8 mouse cellular contexts compared by ENCODE assay signal in the genomic region with DNA sequence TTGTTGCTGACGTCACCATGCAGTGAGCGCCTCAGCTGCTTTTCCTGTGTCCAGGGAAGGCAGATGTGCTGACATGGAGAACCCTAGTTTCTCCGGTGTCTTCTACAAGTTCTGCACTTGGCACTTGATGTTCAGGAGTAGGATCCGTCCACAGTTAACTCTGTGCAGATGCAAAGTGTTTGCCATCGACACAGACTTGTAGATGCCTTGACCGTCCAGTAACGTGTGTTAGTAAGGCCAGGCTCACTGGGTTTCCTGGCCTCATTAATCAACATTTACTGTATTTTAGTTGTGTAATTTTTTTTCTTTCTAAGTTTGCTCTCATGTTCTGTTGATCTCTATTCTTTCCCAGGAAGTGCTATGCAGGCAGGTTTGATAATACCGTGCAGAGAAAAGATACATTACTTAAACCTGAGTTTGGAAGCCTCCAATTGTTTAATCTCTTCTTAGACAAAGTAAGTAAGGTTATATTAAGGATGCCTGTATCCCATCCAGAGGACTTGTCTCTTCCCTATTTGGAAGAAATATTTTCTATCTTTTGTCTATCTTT. TPM values are rescaled to one million over a fixed set of nuclear protein-coding genes. Genes with fewer than 3 reads are reported as not detected.
DNase-seq lines count a peak whose midpoint lies in the region; ATAC-seq and TF ChIP-seq lines count a peak whose summit lies in the region.
"Not testable (repeated sequence)": the region's sequence is repeated elsewhere in the genome, so short reads cannot be mapped to it uniquely, and the experiment has no call there.

No protein-coding gene starts in this region.

- H3K9ac ChIP-seq in MEL (ENCODE audit: control insufficient read depth, low read depth, low read length, poor library complexity, severe bottlenecking), result peak overlapping the region; percentile 45
- 0 out of 2 replicates have a peak overlapping the region, but pooled peaks have one; percentile 14 for H3K9ac ChIP-seq in hindbrain, postnatal 0 days (replicated peaks; ENCODE audit: low read length)
- H3K9ac ChIP-seq in lung, embryonic 16.5 days (ENCODE audit: low read length), result peak overlapping the region; percentile 27; the same call in 1 of the 2 replicates
- peak overlapping the region; percentile 41; the same call in 1 of the 2 replicates for H3K9ac ChIP-seq in neural tube, embryonic 14.5 days (replicated peaks; ENCODE audit: low read depth, low read length)

- peak overlapping the region; percentile 64 to 68 for H3K4me3 ChIP-seq in MEL (ENCODE audit: control insufficient read depth in 1 of 2, insufficient read depth in 1 of 2, low read depth in 2 of 2, low read length in 2 of 2)
- H3K4me3 ChIP-seq in gastrocnemius, adult 2 months, result peak overlapping the region; percentile 74
- H3K4me3 ChIP-seq in hindbrain, postnatal 0 days (ENCODE audit: low read length), result peak overlapping the region; percentile 41
- peak overlapping the region; percentile 50 for H3K4me3 ChIP-seq in left cerebral cortex, adult 2 months
- peak overlapping the region; percentile 56 for H3K4me3 ChIP-seq in lung, embryonic 16.5 days (ENCODE audit: low read length)
- H3K4me3 ChIP-seq in neural tube, embryonic 14.5 days (ENCODE audit: low read depth, low read length), result peak overlapping the region; percentile 38

- ATAC-seq in hindbrain, postnatal 0 days; lung, embryonic 16.5 days (ENCODE audit: low read depth); neural tube, embryonic 14.5 days (ENCODE audit: low read depth): not testable (repeated sequence)

- not testable (repeated sequence) for TF ChIP-seq EP300 in MEL (IDR thresholded peaks at IDR 0.05; ENCODE audit: low read depth in 1 of 2, low read length in 2 of 2)

- H3K27ac ChIP-seq in MEL (ENCODE audit: control insufficient read depth, low read depth, low read length); lung, embryonic 16.5 days (ENCODE audit: low read length); neural tube, embryonic 14.5 days (ENCODE audit: low read depth, low read length): not testable (repeated sequence)
- peak overlapping the region; percentile 91 for H3K27ac ChIP-seq in gastrocnemius, adult 2 months
- H3K27ac ChIP-seq in hindbrain, postnatal 0 days, result peak overlapping the region; percentile 54; the same call in 1 of the 2 replicates
- H3K27ac ChIP-seq in left cerebral cortex, adult 2 months, result peak overlapping the region; percentile 60

- not testable (repeated sequence) for H3K79me2 ChIP-seq in MEL (ENCODE audit: control insufficient read depth, insufficient read depth, low read length, poor library complexity)

- H3K4me2 ChIP-seq in hindbrain, postnatal 0 days (ENCODE audit: low read depth, low read length), result peak overlapping the region; percentile 53
- H3K4me2 ChIP-seq in lung, embryonic 16.5 days (ENCODE audit: low read depth, low read length), result peak overlapping the region; percentile 51
- H3K4me2 ChIP-seq in neural tube, embryonic 14.5 days (ENCODE audit: low read depth, low read length), result peak overlapping the region; percentile 50

- not testable (repeated sequence) for TF ChIP-seq CTCF in MEL (IDR thresholded peaks at IDR 0.05 in 2 of 3, conservative IDR thresholded peaks at IDR 0.05 in 1 of 3; ENCODE audit: control insufficient read depth in 1 of 3, insufficient read depth in 1 of 3, low read depth in 2 of 3, low read length in 3 of 3, poor library complexity in 1 of 3, severe bottlenecking in 1 of 3); gastrocnemius, adult 2 months (IDR thresholded peaks at IDR 0.05); hindbrain, postnatal 0 days (IDR thresholded peaks at IDR 0.05; ENCODE audit: low read depth); left cerebral cortex, adult 2 months (IDR thresholded peaks at IDR 0.05)

- TF ChIP-seq POLR2A in MEL (IDR thresholded peaks at IDR 0.05; ENCODE audit: control insufficient read depth in 1 of 2, insufficient read depth in 1 of 2, low read depth in 1 of 2, low read length in 2 of 2, poor library complexity in 1 of 2), result not testable (repeated sequence)

- peak; percentile 46 for DNase-seq in MEL (ENCODE audit: low read depth, low spot score)
- peak; percentile 4 for DNase-seq in embryo, embryonic 11 days
- DNase-seq in gastrocnemius, adult 2 months, result peak; percentile 21
- not testable (repeated sequence) for DNase-seq in hindbrain, postnatal 0 days (ENCODE audit: low spot score)
- DNase-seq in left cerebral cortex, adult 2 months (ENCODE audit: extremely low spot score in 1 of 2, low spot score in 2 of 2), result peak; percentile 14 to 28
- peak; percentile 13 for DNase-seq in thymus, postnatal 14 days

- not testable (repeated sequence) for H3K36me3 ChIP-seq in MEL (ENCODE audit: control insufficient read depth in 1 of 2, insufficient read depth in 2 of 2, low read length in 2 of 2); hindbrain, postnatal 0 days (ENCODE audit: insufficient read depth, low read length); lung, embryonic 16.5 days (ENCODE audit: control insufficient read depth, insufficient read depth, low read length); neural tube, embryonic 14.5 days (ENCODE audit: control insufficient read depth, insufficient read depth, low read length)

- TF ChIP-seq RAD21 in MEL (IDR thresholded peaks at IDR 0.05; ENCODE audit: low read depth, low read length), result not testable (repeated sequence)

- WGBS in hindbrain, postnatal 0 days, result 11% methylated on average over 6 of the region's 8 CpGs
- 8% methylated on average over 6 of the region's 8 CpGs for WGBS in lung, embryonic 16.5 days
- 17% methylated on average over 6 of the region's 8 CpGs for WGBS in neural tube, embryonic 14.5 days

- H3K9me3 ChIP-seq in MEL (replicated peaks; ENCODE audit: insufficient read depth, low read length); hindbrain, postnatal 0 days (ENCODE audit: low read length); lung, embryonic 16.5 days (ENCODE audit: control insufficient read depth, low read length); neural tube, embryonic 14.5 days (ENCODE audit: control insufficient read depth, low read length): not testable (repeated sequence)

- not testable (repeated sequence) for H3K27me3 ChIP-seq in MEL (ENCODE audit: control insufficient read depth in 1 of 2, insufficient read depth in 2 of 2, low read length in 2 of 2); hindbrain, postnatal 0 days (ENCODE audit: insufficient read depth, low read length); lung, embryonic 16.5 days (ENCODE audit: control insufficient read depth, insufficient read depth, low read depth, low read length); neural tube, embryonic 14.5 days (ENCODE audit: control insufficient read depth, insufficient read depth, low read length)

- H3K4me1 ChIP-seq in MEL (ENCODE audit: control insufficient read depth in 1 of 2, insufficient read depth in 2 of 2, low read length in 2 of 2); hindbrain, postnatal 0 days (ENCODE audit: insufficient read depth, low read length); lung, embryonic 16.5 days (replicated peaks; ENCODE audit: control insufficient read depth, insufficient read depth, low read length); neural tube, embryonic 14.5 days (ENCODE audit: control insufficient read depth, insufficient read depth, low read length): not testable (repeated sequence)

- intact Hi-C loops in gastrocnemius, adult 2 months (cut with DNase I), result not testable (repeated sequence)
- intact Hi-C loops in left cerebral cortex, adult 2 months (cut with DNase I), result loop anchor here (5.0 kb wide), 1 partner anchor 65 kb away; a partner anchor contains a TSS

RNA-seq across cellular contexts. Expression of a gene that starts 0.6 kb away (rescaled TPM):
- 6.0 and 7.4 TPM in 2 replicates for total RNA-seq in MEL (2012; rRNA removed)
- polyA plus RNA-seq in MEL (2012; ENCODE audit: insufficient read depth in 1 of 2, insufficient read length in 2 of 2, low read depth in 1 of 2, low replicate concordance in 2 of 2, missing spikeins in 1 of 2), result 1 to 10 TPM in 1 of 2 experiments, not detected in 1; 4.2 TPM
- 1 to 10 TPM; 2.9 to 3.8 TPM for total RNA-seq in gastrocnemius, adult 2 months (2021)
- total RNA-seq in hindbrain, postnatal 0 days (2014; rRNA removed), result 4.8 and 8.8 TPM in 2 replicates
- 7.5 and 8.9 TPM in 2 replicates for polyA plus RNA-seq in hindbrain, postnatal 0 days (2015; fragmentation: Nextera tagmentation; extraction: Ambion mirVana)
- total RNA-seq in left cerebral cortex, adult 2 months (2021), result 1 to 10 TPM; 6.2 to 6.6 TPM
- 15.4 and 17.3 TPM in 2 replicates for polyA plus RNA-seq in lung, embryonic 16.5 days (2015; fragmentation: Nextera tagmentation; extraction: Ambion mirVana)
- polyA plus RNA-seq in neural tube, embryonic 14.5 days (2014; fragmentation: Nextera tagmentation; extraction: Ambion mirVana), result 16.1 and 17.1 TPM in 2 replicates

RNA-seq across cellular contexts. Expression of a gene that starts 13.8 kb away (rescaled TPM):
- 1.7 TPM in 2 replicates for total RNA-seq in MEL (2012; rRNA removed)
- under 1 TPM in 1 of 2 experiments, not detected in 1; 0.71 TPM for polyA plus RNA-seq in MEL (2012; ENCODE audit: insufficient read depth in 1 of 2, insufficient read length in 2 of 2, low read depth in 1 of 2, low replicate concordance in 2 of 2, missing spikeins in 1 of 2)
- total RNA-seq in gastrocnemius, adult 2 months (2021), result 1 to 10 TPM; 3.8 to 4.9 TPM
- total RNA-seq in hindbrain, postnatal 0 days (2014; rRNA removed), result 3.6 and 5.1 TPM in 2 replicates
- polyA plus RNA-seq in hindbrain, postnatal 0 days (2015; fragmentation: Nextera tagmentation; extraction: Ambion mirVana), result 6.4 and 7.4 TPM in 2 replicates
- 1 to 10 TPM; 5.1 to 6.7 TPM for total RNA-seq in left cerebral cortex, adult 2 months (2021)
- polyA plus RNA-seq in lung, embryonic 16.5 days (2015; fragmentation: Nextera tagmentation; extraction: Ambion mirVana), result 9.1 and 10.7 TPM in 2 replicates
- polyA plus RNA-seq in neural tube, embryonic 14.5 days (2014; fragmentation: Nextera tagmentation; extraction: Ambion mirVana), result 12.2 TPM in 2 replicates

RNA-seq across cellular contexts. Expression of a gene that starts 56.8 kb away (rescaled TPM):
- total RNA-seq in MEL (2012; rRNA removed), result 1.6 and 2.0 TPM in 2 replicates
- polyA plus RNA-seq in MEL (2012; ENCODE audit: insufficient read depth in 1 of 2, insufficient read length in 2 of 2, low read depth in 1 of 2, low replicate concordance in 2 of 2, missing spikeins in 1 of 2), result 1 to 10 TPM in 1 of 2 experiments, not detected in 1; 1.1 TPM
- total RNA-seq in gastrocnemius, adult 2 months (2021), result 1 to 10 TPM; 2.9 to 4.1 TPM
- 1.8 and 4.3 TPM in 2 replicates for total RNA-seq in hindbrain, postnatal 0 days (2014; rRNA removed)
- polyA plus RNA-seq in hindbrain, postnatal 0 days (2015; fragmentation: Nextera tagmentation; extraction: Ambion mirVana), result 5.6 and 6.8 TPM in 2 replicates
- total RNA-seq in left cerebral cortex, adult 2 months (2021), result 1 to 10 TPM; 2.3 to 4.1 TPM
- 6.1 and 8.3 TPM in 2 replicates for polyA plus RNA-seq in lung, embryonic 16.5 days (2015; fragmentation: Nextera tagmentation; extraction: Ambion mirVana)
- polyA plus RNA-seq in neural tube, embryonic 14.5 days (2014; fragmentation: Nextera tagmentation; extraction: Ambion mirVana), result 9.8 and 10.5 TPM in 2 replicates

RNA-seq across cellular contexts. Expression of a gene that starts 60.0 kb away (rescaled TPM):
- total RNA-seq in MEL (2012; rRNA removed), result 0.15 TPM in 1 of 2 replicates, not detected in the other
- polyA plus RNA-seq in MEL (2012; ENCODE audit: insufficient read depth in 1 of 2, insufficient read length in 2 of 2, low read depth in 1 of 2, low replicate concordance in 2 of 2, missing spikeins in 1 of 2), result under 1 TPM in 1 of 2 experiments, not detected in 1; 0.86 TPM
- total RNA-seq in gastrocnemius, adult 2 months (2021), result under 1 TPM; 0.20 to 0.39 TPM
- total RNA-seq in hindbrain, postnatal 0 days (2014; rRNA removed), result 0.61 and 3.8 TPM in 2 replicates
- 5.2 and 7.3 TPM in 2 replicates for polyA plus RNA-seq in hindbrain, postnatal 0 days (2015; fragmentation: Nextera tagmentation; extraction: Ambion mirVana)
- total RNA-seq in left cerebral cortex, adult 2 months (2021), result 1 to 10 TPM; 1.2 to 1.4 TPM
- polyA plus RNA-seq in lung, embryonic 16.5 days (2015; fragmentation: Nextera tagmentation; extraction: Ambion mirVana), result 2.0 and 2.8 TPM in 2 replicates
- polyA plus RNA-seq in neural tube, embryonic 14.5 days (2014; fragmentation: Nextera tagmentation; extraction: Ambion mirVana), result 6.7 and 7.1 TPM in 2 replicates
